17 mouse cellular contexts compared by ENCODE assay signal in genomic region chr1:187736507-187736906, GRCm38 (mm10).
DNase-seq lines count a peak whose midpoint lies in the region; ATAC-seq lines count a peak whose summit lies in the region.
"Had no signal": no experiment of that assay in that cellular context is flagged by ENCODE, and none has a peak within 500 bp of the region (broad histone marks: within the 10 kb centered on the region; RNA-seq: fewer than 3 reads in every experiment).

No protein-coding gene starts in this region.

- no peaks in the 10 kb centered on the region for H3K36me3 ChIP-seq in heart, embryonic 11.5 days (ENCODE audit: control insufficient read depth, insufficient read depth, low read length)
- no peaks in the 10 kb centered on the region for H3K36me3 ChIP-seq in limb, embryonic 10.5 days
- H3K36me3 ChIP-seq in forebrain, embryonic 12.5 days (replicated peaks) = no peaks in the 10 kb centered on the region
- H3K36me3 ChIP-seq: hindbrain, embryonic 13.5 days; limb, embryonic 15.5 days had no signal

- peaks cover 20% of the 10 kb centered on the region for H3K4me1 ChIP-seq in heart, embryonic 11.5 days (ENCODE audit: control insufficient read depth, insufficient read depth, low read length)
- H3K4me1 ChIP-seq in limb, embryonic 10.5 days = peaks cover 12% of the 10 kb centered on the region
- peaks cover 4% of the 10 kb centered on the region; the same call in 1 of the 2 replicates for H3K4me1 ChIP-seq in forebrain, embryonic 12.5 days

- intact Hi-C loops in heart, postnatal 25 days (cut with DNase I) = no loop called here

- H3K9ac ChIP-seq in heart, embryonic 11.5 days (ENCODE audit: low read depth, low read length) = no peak overlapping the region
- no peak overlapping the region for H3K9ac ChIP-seq in forebrain, embryonic 12.5 days
- H3K9ac ChIP-seq: forebrain, embryonic 13.5 days; hindbrain, embryonic 13.5 days; limb, embryonic 15.5 days had no signal

- DNase-seq in heart, postnatal 25 days (ENCODE audit: low spot score) = no peak
- peak; percentile 29 to 52 for DNase-seq in kidney, postnatal 4 days
- no peak for DNase-seq in kidney, adult 18-20 months
- peak; percentile 41 for DNase-seq in limb, embryonic 10.5 days (ENCODE audit: low spot score)
- no peak for DNase-seq in left cerebral cortex, adult 9 months (ENCODE audit: low spot score in 2 of 2)
- DNase-seq: cerebellum, postnatal 10 days; retina, postnatal 1 day; thymus, postnatal 14 days had no signal

- ATAC-seq in heart, embryonic 11.5 days (replicated peaks; ENCODE audit: insufficient number of reproducible peaks, low FRiP score, low TSS enrichment) = no peak
- ATAC-seq in common myeloid progenitor, adult 5-6 weeks (replicated peaks; ENCODE audit: low read depth, poor library complexity, severe bottlenecking) = 0 out of 2 replicates have a peak, but pooled peaks have one; percentile 25
- ATAC-seq in forebrain, embryonic 12.5 days (ENCODE audit: low FRiP score) = no peak
- ATAC-seq: forebrain, embryonic 13.5 days; intestine, embryonic 16.5 days had no signal

- no peaks in the 10 kb centered on the region for H3K27me3 ChIP-seq in heart, embryonic 11.5 days (ENCODE audit: control insufficient read depth, insufficient read depth, low read length)
- H3K27me3 ChIP-seq in limb, embryonic 10.5 days (ENCODE audit: low read depth, poor library complexity, severe bottlenecking) = no peaks in the 10 kb centered on the region
- peaks cover 4% of the 10 kb centered on the region; the same call in 1 of the 2 replicates for H3K27me3 ChIP-seq in forebrain, embryonic 12.5 days
- H3K27me3 ChIP-seq: forebrain, embryonic 13.5 days; hindbrain, embryonic 13.5 days; limb, embryonic 15.5 days had no signal

- no peak overlapping the region for H3K4me3 ChIP-seq in heart, embryonic 11.5 days (ENCODE audit: low read depth, low read length)
- H3K4me3 ChIP-seq in limb, embryonic 10.5 days = no peak overlapping the region
- H3K4me3 ChIP-seq in forebrain, embryonic 12.5 days (replicated peaks) = no peak overlapping the region
- H3K4me3 ChIP-seq: forebrain, embryonic 13.5 days; hindbrain, embryonic 13.5 days; layer of hippocampus, adult 2 months; left cerebral cortex, adult 2 months; limb, embryonic 15.5 days had no signal

- H3K4me2 ChIP-seq in heart, embryonic 11.5 days = no peak overlapping the region
- H3K4me2 ChIP-seq in forebrain, embryonic 12.5 days = no peak overlapping the region
- H3K4me2 ChIP-seq: forebrain, embryonic 13.5 days; hindbrain, embryonic 13.5 days; limb, embryonic 15.5 days had no signal

- H3K9me3 ChIP-seq in heart, embryonic 11.5 days (replicated peaks; ENCODE audit: control insufficient read depth, low read length) = no peaks in the 10 kb centered on the region
- no peaks in the 10 kb centered on the region for H3K9me3 ChIP-seq in limb, embryonic 10.5 days (replicated peaks)
- H3K9me3 ChIP-seq in forebrain, embryonic 12.5 days = no peaks in the 10 kb centered on the region
- H3K9me3 ChIP-seq: forebrain, embryonic 13.5 days; limb, embryonic 15.5 days had no signal

- peak overlapping the region; percentile 54; the same call in 1 of the 2 replicates for H3K27ac ChIP-seq in heart, embryonic 11.5 days (ENCODE audit: low read depth, low read length)
- peak overlapping the region; percentile 71 for H3K27ac ChIP-seq in limb, embryonic 10.5 days
- H3K27ac ChIP-seq in forebrain, embryonic 12.5 days = no peak overlapping the region
- H3K27ac ChIP-seq: forebrain, embryonic 13.5 days; hindbrain, embryonic 13.5 days; layer of hippocampus, adult 2 months; left cerebral cortex, adult 2 months; limb, embryonic 15.5 days had no signal

- 54% methylated on average over 14 of the region's 14 CpGs for WGBS in heart, embryonic 11.5 days (ENCODE audit: insufficient replicate concordance)
- 54% methylated on average over 14 of the region's 14 CpGs for WGBS in limb, embryonic 10.5 days
- 57% methylated on average over 14 of the region's 14 CpGs for WGBS in forebrain, embryonic 12.5 days

Comparison
In these comparisons a context has a peak if more than half of its experiments do, and no peak if none do; other contexts are left out.
1. DNase-seq: peak in kidney, postnatal 4 days (2 of 2) and limb, embryonic 10.5 days (single experiment); none in heart, postnatal 25 days (single experiment), kidney, adult 18-20 months (single experiment) and left cerebral cortex, adult 9 months (0 of 2).